ENCODE assay signal across 8 mouse cellular contexts in genomic region chr4:109406486-109407175, GRCm38 (mm10). TPM values are rescaled to one million over a fixed set of nuclear protein-coding genes. Genes with fewer than 3 reads are reported as not detected.
DNase-seq lines count a peak whose midpoint lies in the region; ATAC-seq lines count a peak whose summit lies in the region.

TSS of gene Ttc39a (plus strand) at chr4:109406623.

- peak within 1 kb of the TSS; percentile 99 for H3K4me2 ChIP-seq in kidney, embryonic 14.5 days (replicated peaks; ENCODE audit: low read depth, low read length)
- peak within 1 kb of the TSS; percentile 99 for H3K4me2 ChIP-seq in lung, embryonic 15.5 days

- H3K4me1 ChIP-seq in heart, embryonic 10.5 days, result peaks cover 36% of the 10 kb centered on the region
- no peaks in the 10 kb centered on the region for H3K4me1 ChIP-seq in kidney, embryonic 14.5 days (ENCODE audit: control insufficient read depth, insufficient read depth, low read length)
- H3K4me1 ChIP-seq in lung, embryonic 15.5 days, result peaks cover 25% of the 10 kb centered on the region

- H3K9me3 ChIP-seq in heart, embryonic 10.5 days, result no peaks in the 10 kb centered on the region
- no peaks in the 10 kb centered on the region for H3K9me3 ChIP-seq in kidney, embryonic 14.5 days (ENCODE audit: control insufficient read depth, low read length)
- H3K9me3 ChIP-seq in lung, embryonic 15.5 days, result no peaks in the 10 kb centered on the region

- peaks cover 3% of the 10 kb centered on the region; the same call in 1 of the 2 replicates for H3K27me3 ChIP-seq in heart, embryonic 10.5 days (ENCODE audit: insufficient read depth, poor library complexity, severe bottlenecking)
- H3K27me3 ChIP-seq in kidney, embryonic 14.5 days (ENCODE audit: control insufficient read depth, insufficient read depth, low read length), result no peaks in the 10 kb centered on the region
- H3K27me3 ChIP-seq in lung, embryonic 15.5 days, result no peaks in the 10 kb centered on the region

- H3K36me3 ChIP-seq in heart, embryonic 10.5 days, result peaks cover 12% of the 10 kb centered on the region; the same call in 1 of the 2 replicates
- no peaks in the 10 kb centered on the region for H3K36me3 ChIP-seq in kidney, embryonic 14.5 days (ENCODE audit: control insufficient read depth, insufficient read depth, low read length)
- no peaks in the 10 kb centered on the region for H3K36me3 ChIP-seq in lung, embryonic 15.5 days

- peak; percentile 82 for ATAC-seq in kidney, embryonic 14.5 days (ENCODE audit: low FRiP score, low TSS enrichment)
- peak; percentile 69 for ATAC-seq in lung, embryonic 15.5 days (ENCODE audit: borderline replicate concordance, extremely low read depth, low FRiP score, low TSS enrichment)
- ATAC-seq in CD4-positive, CD25-positive, alpha-beta regulatory T cell, adult 4 months, result no peak

- H3K4me3 ChIP-seq in heart, embryonic 10.5 days, result peak within 1 kb of the TSS; percentile 79
- peak within 1 kb of the TSS; percentile 66 for H3K4me3 ChIP-seq in kidney, embryonic 14.5 days (ENCODE audit: low read length)
- H3K4me3 ChIP-seq in lung, embryonic 15.5 days, result peak within 1 kb of the TSS; percentile 65

- DNase-seq in 3134 (ENCODE audit: extremely low read depth, insufficient read length, low spot score), result peak; percentile 66
- DNase-seq in adrenal gland, adult 18-20 months (ENCODE audit: low spot score in 2 of 2), result peak; percentile 47 to 50
- DNase-seq in embryo, embryonic 11.5 days (ENCODE audit: low read depth, low spot score), result peak; percentile 23
- DNase-seq in heart, embryonic 10.5 days (ENCODE audit: low spot score), result peak; percentile 91
- peak; percentile 48 for DNase-seq in ovary, postnatal 36 days (ENCODE audit: low spot score)

- H3K27ac ChIP-seq in heart, embryonic 10.5 days, result peak within 1 kb of the TSS; percentile 93
- no peak within 1 kb of the TSS for H3K27ac ChIP-seq in kidney, embryonic 14.5 days (ENCODE audit: low read depth, low read length)
- H3K27ac ChIP-seq in lung, embryonic 15.5 days, result peak within 1 kb of the TSS; percentile 57

- peak within 1 kb of the TSS; percentile 69 for H3K9ac ChIP-seq in kidney, embryonic 14.5 days (ENCODE audit: low read depth, low read length)
- peak within 1 kb of the TSS; percentile 53 for H3K9ac ChIP-seq in lung, embryonic 15.5 days

- under 1% methylated on average over 56 of the region's 56 CpGs for WGBS in heart, embryonic 10.5 days
- under 1% methylated on average over 37 of the region's 56 CpGs for WGBS in kidney, embryonic 14.5 days
- under 1% methylated on average over 56 of the region's 56 CpGs for WGBS in lung, embryonic 15.5 days

RNA-seq across cellular contexts. Expression of gene Ttc39a, which starts in this region (rescaled TPM):
- total RNA-seq in adrenal gland, adult 18-20 months (2021), result 1 to 10 TPM; 3.8 to 6.3 TPM
- 9.4 and 10.7 TPM in 2 replicates for polyA plus RNA-seq in heart, embryonic 10.5 days (2016; fragmentation: Nextera tagmentation; extraction: Ambion mirVana)
- 4.4 and 6.1 TPM in 2 replicates for polyA plus RNA-seq in kidney, embryonic 14.5 days (2014; fragmentation: Nextera tagmentation; extraction: Ambion mirVana)
- polyA plus RNA-seq in lung, embryonic 15.5 days (2015; fragmentation: Nextera tagmentation; extraction: Ambion mirVana), result 6.3 and 6.5 TPM in 2 replicates
- not detected for polyA plus RNA-seq in CD4-positive, CD25-positive, alpha-beta regulatory T cell, adult 4 months (2017; shearing (Covaris generic))

Comparison
In these comparisons a context has a peak if more than half of its experiments do, and no peak if none do; other contexts are left out.
1. DNase-seq: peak in every context shown above with its lines; median percentile 91 in heart, embryonic 10.5 days; 66 in 3134; 48 in adrenal gland, adult 18-20 months; 48 in ovary, postnatal 36 days; 23 in embryo, embryonic 11.5 days.